Mouse (Mus musculus): ENCODE data around the gene Sbds. TPM values are rescaled to one million over a fixed set of nuclear protein-coding genes. Genes with fewer than 3 reads are reported as not detected.

Gene Sbds
- total and polyA plus RNA-seq, 3 experiments, result 22.0 to 48.7 (median 45.8) TPM

GRCm38 (mm10) chr5:130236302-130236701 lies 19.0 kb downstream of the Sbds start:
- no peaks in the 10 kb centered on the region for H3K36me3 ChIP-seq (ENCODE audit: control insufficient read depth, insufficient read depth, low read length)
- intact Hi-C loops (cut with DNase I), result no loop called here

GRCm38 (mm10) chr5:130228120-130228519 lies 27.2 kb downstream of the Sbds start:
- Histone ChIP-seq H3K36me3 (ENCODE audit: control insufficient read depth, insufficient read depth, low read length) (peaks cover 4% of the 10 kb centered on the region), H3K79me2 (replicated peaks; ENCODE audit: control insufficient read depth, insufficient read depth, low read length) (peaks cover 3% of the 10 kb centered on the region; the same call in 1 of the 2 replicates), H3K4me3 (no peak overlapping the region), H3K9ac (ENCODE audit: low read depth, low read length) (no peak overlapping the region), H3K4me1 (ENCODE audit: control insufficient read depth, insufficient read depth, low read length) (peaks cover 15% of the 10 kb centered on the region), H3K27me3 (ENCODE audit: control insufficient read depth, insufficient read depth, low read length) (no peaks in the 10 kb centered on the region), H3K27ac (no peak overlapping the region)
- intact Hi-C loops (cut with DNase I), result no loop called here
- no peak for TF ChIP-seq POLR2A (IDR thresholded peaks at IDR 0.05; ENCODE audit: insufficient read depth, low read depth, low read length)
- no peak for DNase-seq
- 46% methylated on average over 4 of the region's 4 CpGs for WGBS

More at GRCm38 (mm10) chr5:130236302-130236701, 19.0 kb downstream of the Sbds start:
- Histone ChIP-seq H3K4me3 (no peak overlapping the region), H3K27me3 (ENCODE audit: control insufficient read depth, insufficient read depth, low read length) (no peaks in the 10 kb centered on the region), H3K4me1 (ENCODE audit: control insufficient read depth, insufficient read depth, low read length) (no peaks in the 10 kb centered on the region), H3K27ac (no peak overlapping the region), H3K79me2 (replicated peaks; ENCODE audit: control insufficient read depth, insufficient read depth, low read length) (no peaks in the 10 kb centered on the region), H3K9ac (ENCODE audit: low read depth, low read length) (no peak overlapping the region)
- no peak for DNase-seq
- 93% methylated on average over 8 of the region's 8 CpGs for WGBS
- no peak for TF ChIP-seq EP300 (IDR thresholded peaks at IDR 0.05; ENCODE audit: insufficient read depth, low read depth, low read length)
- TF ChIP-seq CTCF (IDR thresholded peaks at IDR 0.05), result no peak
- no peak for TF ChIP-seq POLR2A (IDR thresholded peaks at IDR 0.05; ENCODE audit: insufficient read depth, low read depth, low read length)

GRCm38 (mm10) chr5:130226790-130227189 lies 28.5 kb downstream of the Sbds start:
- WGBS, result 90% methylated on average over 3 of the region's 3 CpGs
- no peak overlapping the region for H3K27ac ChIP-seq

GRCm38 (mm10) chr5:130222146-130223004 lies 33.0 kb downstream of the Sbds start:
- intact Hi-C loops (cut with DNase I), result loop anchor here (2.0 kb wide), 1 partner anchor 32 kb away; the partner anchor contains the start of genes Sbds and Tyw1
- H3K27me3 ChIP-seq (ENCODE audit: control insufficient read depth, insufficient read depth, low read length), result no peaks in the 10 kb centered on the region
- H3K4me3 ChIP-seq, result peak overlapping the region; percentile 88
- WGBS, result under 1% methylated on average over 85 of the region's 88 CpGs
- TF ChIP-seq POLR2A (IDR thresholded peaks at IDR 0.05; ENCODE audit: insufficient read depth, low read depth, low read length), result peak; percentile 72
- TF ChIP-seq CTCF (IDR thresholded peaks at IDR 0.05), result peak; percentile 54
- no peak for TF ChIP-seq EP300 (IDR thresholded peaks at IDR 0.05; ENCODE audit: insufficient read depth, low read depth, low read length)
- peaks cover 3% of the 10 kb centered on the region for H3K36me3 ChIP-seq (ENCODE audit: control insufficient read depth, insufficient read depth, low read length)
- H3K4me1 ChIP-seq (ENCODE audit: control insufficient read depth, insufficient read depth, low read length), result peaks cover 16% of the 10 kb centered on the region
- peak overlapping the region; percentile 93 for H3K27ac ChIP-seq
- peak; percentile 95 to 100 for DNase-seq
- H3K79me2 ChIP-seq (replicated peaks; ENCODE audit: control insufficient read depth, insufficient read depth, low read length), result peaks cover 3% of the 10 kb centered on the region; the same call in 1 of the 2 replicates
- peak overlapping the region; percentile 87 for H3K9ac ChIP-seq (ENCODE audit: low read depth, low read length)

More at GRCm38 (mm10) chr5:130226790-130227189, 28.5 kb downstream of the Sbds start:
- intact Hi-C loops (cut with DNase I), result no loop called here
- H3K4me1 ChIP-seq (ENCODE audit: control insufficient read depth, insufficient read depth, low read length), result peaks cover 16% of the 10 kb centered on the region
- H3K79me2 ChIP-seq (replicated peaks; ENCODE audit: control insufficient read depth, insufficient read depth, low read length), result peaks cover 3% of the 10 kb centered on the region; the same call in 1 of the 2 replicates
- H3K4me3 ChIP-seq, result no peak overlapping the region
- TF ChIP-seq POLR2A (IDR thresholded peaks at IDR 0.05; ENCODE audit: insufficient read depth, low read depth, low read length), result no peak
- TF ChIP-seq CTCF (IDR thresholded peaks at IDR 0.05), result no peak
- TF ChIP-seq EP300 (IDR thresholded peaks at IDR 0.05; ENCODE audit: insufficient read depth, low read depth, low read length), result no peak
- DNase-seq, result no peak
- H3K36me3 ChIP-seq (ENCODE audit: control insufficient read depth, insufficient read depth, low read length), result peaks cover 5% of the 10 kb centered on the region
- no peaks in the 10 kb centered on the region for H3K27me3 ChIP-seq (ENCODE audit: control insufficient read depth, insufficient read depth, low read length)
- H3K9ac ChIP-seq (ENCODE audit: low read depth, low read length), result no peak overlapping the region

GRCm38 (mm10) chr5:130221760-130222145 lies 33.6 kb downstream of the Sbds start:
- H3K27me3 ChIP-seq (ENCODE audit: control insufficient read depth, insufficient read depth, low read length), result no peaks in the 10 kb centered on the region
- peak overlapping the region; percentile 93 for H3K27ac ChIP-seq
- no peak for DNase-seq
- peaks cover 13% of the 10 kb centered on the region for H3K4me1 ChIP-seq (ENCODE audit: control insufficient read depth, insufficient read depth, low read length)
- peaks cover 3% of the 10 kb centered on the region for H3K36me3 ChIP-seq (ENCODE audit: control insufficient read depth, insufficient read depth, low read length)
- peak overlapping the region; percentile 87 for H3K9ac ChIP-seq (ENCODE audit: low read depth, low read length)
- intact Hi-C loops (cut with DNase I), result loop anchor here (2.0 kb wide), 2 partner anchors 33 to 49 kb away; partner anchors contain the start of genes Sbds and Tyw1
- H3K4me3 ChIP-seq, result peak overlapping the region; percentile 88
- H3K79me2 ChIP-seq (replicated peaks; ENCODE audit: control insufficient read depth, insufficient read depth, low read length), result peaks cover 3% of the 10 kb centered on the region; the same call in 1 of the 2 replicates
- under 1% methylated on average over 10 of the region's 10 CpGs for WGBS
- TF ChIP-seq CTCF (IDR thresholded peaks at IDR 0.05), result no peak
- no peak for TF ChIP-seq POLR2A (IDR thresholded peaks at IDR 0.05; ENCODE audit: insufficient read depth, low read depth, low read length)
- no peak for TF ChIP-seq EP300 (IDR thresholded peaks at IDR 0.05; ENCODE audit: insufficient read depth, low read depth, low read length)

GRCm38 (mm10) chr5:130221316-130221715 lies 34.0 kb downstream of the Sbds start:
- Histone ChIP-seq H3K79me2 (replicated peaks; ENCODE audit: control insufficient read depth, insufficient read depth, low read length) (peaks cover 3% of the 10 kb centered on the region; the same call in 1 of the 2 replicates), H3K36me3 (ENCODE audit: control insufficient read depth, insufficient read depth, low read length) (peaks cover 3% of the 10 kb centered on the region), H3K4me3 (peak overlapping the region; percentile 88), H3K27ac (peak overlapping the region; percentile 93), H3K9ac (ENCODE audit: low read depth, low read length) (no peak overlapping the region), H3K27me3 (ENCODE audit: control insufficient read depth, insufficient read depth, low read length) (no peaks in the 10 kb centered on the region), H3K4me1 (ENCODE audit: control insufficient read depth, insufficient read depth, low read length) (peaks cover 12% of the 10 kb centered on the region)
- TF ChIP-seq CTCF (IDR thresholded peaks at IDR 0.05) (no peak), EP300 (IDR thresholded peaks at IDR 0.05; ENCODE audit: insufficient read depth, low read depth, low read length) (no peak), POLR2A (IDR thresholded peaks at IDR 0.05; ENCODE audit: insufficient read depth, low read depth, low read length) (no peak)
- no peak for DNase-seq
- WGBS, result 49% methylated on average over 2 of the region's 2 CpGs
- intact Hi-C loops (cut with DNase I), result loop anchor here (2.0 kb wide), 1 partner anchor 49 kb away; no protein-coding TSS in a partner anchor
